Mouse (Mus musculus) left cerebral cortex, postnatal 4 days (tissue): ENCODE measurements around the gene Batf. TPM values are rescaled to one million over a fixed set of nuclear protein-coding genes. Genes with fewer than 3 reads are reported as not detected.

ENCODE experiments used
- microRNA-seq: library from miRNA; unstranded; fragments of <30 nt; microRNA quantifications from one replicate; pipeline ENCODE4 v1.2.0, GENCODE M21; 2022
- total RNA-seq, 2 experiments: library from RNA; stranded (reverse); gene quantifications; 2 replicates each; pipeline ENCODE4 v1.2.3; 2021

Gene Batf
- total RNA-seq, 2 experiments from 2014 or later = 0.50 TPM; not detected in 1

Small RNAs within 50 kb of the gene (microRNA-seq; reads per million reads assigned to microRNA genes)
- gene Gm47285 = not detected

Other genes starting within 250 kb of the Batf start
- 1 to 10 TPM; 6.3 to 8.1 TPM for gene Fos, start 212.8 kb upstream of the Batf start, total RNA-seq
- 10 to 100 TPM; 16.4 to 19.1 TPM for gene Jdp2, start 87.6 kb upstream of the Batf start, total RNA-seq
- 1 to 10 TPM; 3.8 to 4.9 TPM for gene Flvcr2, start 59.9 kb downstream of the Batf start, total RNA-seq
- 10 to 100 TPM; 77.3 to 83.7 TPM for gene Erg28, start 137.9 kb downstream of the Batf start, total RNA-seq
- gene Ttll5, start 138.0 kb downstream of the Batf start, total RNA-seq = 10 to 100 TPM; 30.4 to 36.7 TPM